Mouse (Mus musculus) MEL (cell line): ENCODE results near the gene Mettl7b.

Experiments used
- CTCF ChIP-seq, 3 experiments: IDR thresholded peaks in 2 of 3; conservative IDR thresholded peaks in 1 of 3; 2 replicates each; pipeline ENCODE4 v1.5.1; 2011 to 2012; ENCODE audit warnings: low read length in 3 of 3, low read depth in 2 of 3, mild to moderate bottlenecking in 2 of 3, improper control_type of control experiment in 1 of 3, inconsistent platforms in 1 of 3, mixed read lengths in 1 of 3, moderate library complexity in 1 of 3; ENCODE audit not compliant: control insufficient read depth in 1 of 3, insufficient read depth in 1 of 3, poor library complexity in 1 of 3, severe bottlenecking in 1 of 3
- ETS1 ChIP-seq: IDR thresholded peaks from 2 replicates; pipeline ENCODE4 v1.6.1; 2012; ENCODE audit warnings: low read depth, mild to moderate bottlenecking, inconsistent platforms, low read length, improper control_type of control experiment, moderate library complexity
- HCFC1 ChIP-seq: IDR thresholded peaks from 2 replicates; pipeline ENCODE4 v1.6.1; 2012; ENCODE audit warnings: low read depth, mild to moderate bottlenecking, inconsistent platforms, low read length, improper control_type of control experiment, moderate library complexity
- MEF2A ChIP-seq: IDR thresholded peaks from 2 replicates; pipeline ENCODE4 v1.6.1; 2014; ENCODE audit warnings: low read depth, mild to moderate bottlenecking, inconsistent platforms, low read length, improper control_type of control experiment; ENCODE audit not compliant: poor library complexity, insufficient replicate concordance, severe bottlenecking; ENCODE audit errors: extremely low read depth
- MXI1 ChIP-seq: IDR thresholded peaks from 2 replicates; pipeline ENCODE4 v1.6.1; 2011; ENCODE audit warnings: mild to moderate bottlenecking, low read depth, low read length, improper control_type of control experiment
- MYB ChIP-seq: IDR thresholded peaks from 2 replicates; pipeline ENCODE4 v1.6.1; 2011; ENCODE audit warnings: mild to moderate bottlenecking, low read depth, low read length, improper control_type of control experiment
- TBP ChIP-seq: IDR thresholded peaks from 2 replicates; pipeline ENCODE4 v1.8.0; 2011; ENCODE audit warnings: low read depth, low read length, improper control_type of control experiment
- USF1 ChIP-seq: IDR thresholded peaks from 2 replicates; pipeline ENCODE4 v1.6.1; 2014; ENCODE audit warnings: low read depth, mild to moderate bottlenecking, inconsistent platforms, low read length, improper control_type of control experiment, moderate library complexity
- ZC3H11A ChIP-seq: IDR thresholded peaks from 2 replicates; pipeline ENCODE4 v1.6.1; 2012; ENCODE audit warnings: low read depth, mild to moderate bottlenecking, inconsistent platforms, low read length, improper control_type of control experiment

DNA sequence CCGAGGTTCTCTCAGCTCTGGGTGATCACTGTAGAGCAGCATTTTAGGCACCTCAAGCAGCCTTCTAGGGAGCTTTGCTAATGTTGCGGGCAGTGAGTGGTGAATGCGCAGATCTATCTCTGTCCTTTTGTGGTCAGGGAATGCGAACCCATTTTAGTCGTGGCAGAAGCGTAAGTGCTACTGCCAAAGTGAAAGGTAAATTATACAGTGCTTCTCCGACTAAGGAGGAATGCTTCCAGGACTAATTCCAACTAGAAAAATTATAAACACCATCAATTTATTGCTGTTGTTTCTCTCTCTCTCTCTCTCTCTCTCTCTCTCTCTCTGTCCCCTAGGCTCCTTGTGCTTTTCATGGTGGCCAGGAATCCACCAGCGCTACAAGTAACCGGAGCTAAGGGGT is 36.9 kb downstream of the Mettl7b start, which contains the start of gene Bloc1s1:
- no peak for TF ChIP-seq MYB
- no peak for TF ChIP-seq MXI1
- TF ChIP-seq MEF2A = no peak
- TF ChIP-seq ZC3H11A = no peak
- TF ChIP-seq TBP = no peak
- no peak for TF ChIP-seq CTCF (IDR thresholded peaks at IDR 0.05 in 2 of 3, conservative IDR thresholded peaks at IDR 0.05 in 1 of 3; ENCODE audit: control insufficient read depth in 1 of 3, insufficient read depth in 1 of 3, low read depth in 2 of 3, low read length in 3 of 3, poor library complexity in 1 of 3, severe bottlenecking in 1 of 3)
- TF ChIP-seq ETS1 = no peak
- no peak for TF ChIP-seq USF1
- TF ChIP-seq HCFC1 = no peak
